Mouse (Mus musculus): ENCODE data around the gene Pla2g4d. TPM values are rescaled to one million over a fixed set of nuclear protein-coding genes. Genes with fewer than 3 reads are reported as not detected.
"Not testable (repeated sequence)": the region's sequence is repeated elsewhere in the genome, so short reads cannot be mapped to it uniquely, and the experiment has no call there.

Gene Pla2g4d
- polyA plus RNA-seq, 1 experiment: not detected

DNA sequence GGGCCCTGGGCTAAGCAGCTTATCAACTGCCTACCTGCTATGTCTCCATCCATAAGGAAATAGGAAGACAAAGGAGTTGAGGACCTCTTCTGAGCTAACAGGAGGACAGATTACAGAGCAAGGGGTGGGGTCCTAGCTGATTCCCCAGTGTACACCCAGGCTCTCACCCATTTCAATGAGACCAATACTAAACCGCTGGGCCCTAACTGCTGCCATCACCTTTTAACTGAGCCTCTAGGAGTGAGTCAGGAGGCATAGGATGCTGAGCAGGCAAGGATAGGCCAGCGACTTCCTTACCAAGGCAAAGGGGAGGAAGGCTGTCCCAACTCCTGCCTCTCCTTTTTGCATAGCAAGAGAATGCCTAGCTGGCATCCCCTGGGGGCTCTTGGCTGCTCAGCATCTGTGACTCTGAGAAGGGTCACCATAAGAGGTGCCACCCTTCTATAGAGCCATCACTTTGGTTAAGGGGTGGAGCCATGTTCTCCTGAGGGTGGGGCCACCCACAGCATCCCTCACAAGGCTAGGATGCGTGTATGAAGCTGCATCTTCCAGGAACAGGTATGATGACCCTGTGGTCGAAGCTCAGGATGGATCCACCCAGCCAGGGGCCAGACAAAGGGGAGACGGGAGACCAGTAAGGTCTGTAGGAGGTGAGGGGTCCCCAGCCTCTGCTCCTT, 46.1 kb downstream of the Pla2g4d start:
- Histone ChIP-seq H3K4me3 (ENCODE audit: low read depth, low read length) (no peak overlapping the region), H3K9me3 (replicated peaks; ENCODE audit: control insufficient read depth, insufficient read depth, low read length, poor library complexity, severe bottlenecking) (no peaks in the 10 kb centered on the region), H3K9ac (ENCODE audit: low read depth, poor library complexity, severe bottlenecking) (no peak overlapping the region), H3K27ac (ENCODE audit: insufficient read depth, low read length) (no peak overlapping the region), H3K36me3 (ENCODE audit: control insufficient read depth, insufficient read depth, low read length, poor library complexity, severe bottlenecking) (no peaks in the 10 kb centered on the region), H3K4me1 (ENCODE audit: control insufficient read depth, insufficient read depth, low read length) (no peaks in the 10 kb centered on the region), H3K27me3 (ENCODE audit: control insufficient read depth, insufficient read depth, low read length, poor library complexity, severe bottlenecking) (0 out of 2 replicates have a peak, but pooled peaks cover 1% of the 10 kb centered on the region)
- TF ChIP-seq CTCF (IDR thresholded peaks at IDR 0.05; ENCODE audit: low read depth, low read length) (no peak), POLR2A (IDR thresholded peaks at IDR 0.05; ENCODE audit: insufficient read depth, low read length) (no peak), EP300 (IDR thresholded peaks at IDR 0.05; ENCODE audit: insufficient read depth, low read depth, low read length) (no peak)

DNA sequence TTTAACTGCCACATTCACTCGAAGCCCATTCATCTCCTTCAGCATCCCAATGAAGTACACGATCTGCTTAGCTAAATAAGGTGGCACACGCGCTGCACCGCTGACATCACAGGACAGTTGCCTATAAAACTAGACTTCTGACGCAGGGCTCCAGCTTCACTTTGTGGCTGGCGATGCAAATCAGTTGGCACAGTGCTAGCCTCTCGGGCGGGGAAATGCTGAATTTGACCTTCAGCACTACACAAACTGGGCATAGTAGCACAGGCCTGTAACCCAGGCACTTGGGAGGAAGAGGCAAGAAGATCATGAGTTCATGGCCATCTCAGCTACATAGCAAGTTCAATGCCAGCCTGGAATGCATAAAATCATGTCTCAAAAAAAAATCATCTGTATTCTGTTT, 50.3 kb downstream of the Pla2g4d start:
- not testable (repeated sequence) for H3K27me3 ChIP-seq (ENCODE audit: control insufficient read depth, insufficient read depth, low read length, poor library complexity, severe bottlenecking); H3K27ac ChIP-seq (ENCODE audit: insufficient read depth, low read length); H3K4me1 ChIP-seq (ENCODE audit: control insufficient read depth, insufficient read depth, low read length); H3K9ac ChIP-seq (ENCODE audit: low read depth, poor library complexity, severe bottlenecking); H3K36me3 ChIP-seq (ENCODE audit: control insufficient read depth, insufficient read depth, low read length, poor library complexity, severe bottlenecking); H3K9me3 ChIP-seq (replicated peaks; ENCODE audit: control insufficient read depth, insufficient read depth, low read length, poor library complexity, severe bottlenecking); H3K4me3 ChIP-seq (ENCODE audit: low read depth, low read length)

DNA sequence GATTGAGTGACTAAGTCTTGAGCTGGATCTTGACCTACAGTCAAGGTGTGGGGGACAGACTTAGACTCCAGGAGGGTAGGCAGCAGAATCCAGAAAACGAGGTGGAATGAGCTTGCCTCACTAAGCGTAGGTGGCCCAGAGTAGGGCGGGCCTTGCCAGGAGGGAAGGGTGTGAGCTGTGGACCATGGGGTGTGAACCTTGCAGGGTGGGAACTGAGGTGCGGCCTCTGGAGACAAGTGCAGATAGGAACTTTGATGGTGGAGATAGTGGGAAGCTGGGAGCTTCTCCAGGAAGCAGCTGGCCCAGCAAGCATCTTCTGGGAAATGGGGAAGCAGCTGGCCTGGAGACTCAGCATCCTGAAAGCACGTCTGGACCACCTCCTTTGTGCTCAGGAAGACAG, 51.2 kb downstream of the Pla2g4d start:
- H3K4me1 ChIP-seq (ENCODE audit: control insufficient read depth, insufficient read depth, low read length): no peaks in the 10 kb centered on the region
- TF ChIP-seq EP300 (IDR thresholded peaks at IDR 0.05; ENCODE audit: insufficient read depth, low read depth, low read length) (no peak), POLR2A (IDR thresholded peaks at IDR 0.05; ENCODE audit: insufficient read depth, low read length) (no peak), CTCF (IDR thresholded peaks at IDR 0.05; ENCODE audit: low read depth, low read length) (no peak)
- no peaks in the 10 kb centered on the region for H3K9me3 ChIP-seq (replicated peaks; ENCODE audit: control insufficient read depth, insufficient read depth, low read length, poor library complexity, severe bottlenecking)

GRCm38 (mm10) chr2:120235947-120236640, 52.9 kb downstream of the Pla2g4d start:
- no peaks in the 10 kb centered on the region for H3K9me3 ChIP-seq (replicated peaks; ENCODE audit: control insufficient read depth, insufficient read depth, low read length, poor library complexity, severe bottlenecking)
- no peaks in the 10 kb centered on the region for H3K4me1 ChIP-seq (ENCODE audit: control insufficient read depth, insufficient read depth, low read length)
- no peak for TF ChIP-seq CTCF (IDR thresholded peaks at IDR 0.05; ENCODE audit: low read depth, low read length)
- no peak overlapping the region for H3K9ac ChIP-seq (ENCODE audit: low read depth, poor library complexity, severe bottlenecking)
- no peaks in the 10 kb centered on the region for H3K36me3 ChIP-seq (ENCODE audit: control insufficient read depth, insufficient read depth, low read length, poor library complexity, severe bottlenecking)
- H3K27me3 ChIP-seq (ENCODE audit: control insufficient read depth, insufficient read depth, low read length, poor library complexity, severe bottlenecking): 0 out of 2 replicates have a peak, but pooled peaks cover 1% of the 10 kb centered on the region
- no peak overlapping the region for H3K27ac ChIP-seq (ENCODE audit: insufficient read depth, low read length)
- no peak overlapping the region for H3K4me3 ChIP-seq (ENCODE audit: low read depth, low read length)

More for the DNA sequence above, 51.2 kb downstream of the Pla2g4d start:
- H3K27me3 ChIP-seq (ENCODE audit: control insufficient read depth, insufficient read depth, low read length, poor library complexity, severe bottlenecking): 0 out of 2 replicates have a peak, but pooled peaks cover 1% of the 10 kb centered on the region
- H3K27ac ChIP-seq (ENCODE audit: insufficient read depth, low read length): no peak overlapping the region
- no peaks in the 10 kb centered on the region for H3K36me3 ChIP-seq (ENCODE audit: control insufficient read depth, insufficient read depth, low read length, poor library complexity, severe bottlenecking)
- H3K9ac ChIP-seq (ENCODE audit: low read depth, poor library complexity, severe bottlenecking): no peak overlapping the region
- no peak overlapping the region for H3K4me3 ChIP-seq (ENCODE audit: low read depth, low read length)

DNA sequence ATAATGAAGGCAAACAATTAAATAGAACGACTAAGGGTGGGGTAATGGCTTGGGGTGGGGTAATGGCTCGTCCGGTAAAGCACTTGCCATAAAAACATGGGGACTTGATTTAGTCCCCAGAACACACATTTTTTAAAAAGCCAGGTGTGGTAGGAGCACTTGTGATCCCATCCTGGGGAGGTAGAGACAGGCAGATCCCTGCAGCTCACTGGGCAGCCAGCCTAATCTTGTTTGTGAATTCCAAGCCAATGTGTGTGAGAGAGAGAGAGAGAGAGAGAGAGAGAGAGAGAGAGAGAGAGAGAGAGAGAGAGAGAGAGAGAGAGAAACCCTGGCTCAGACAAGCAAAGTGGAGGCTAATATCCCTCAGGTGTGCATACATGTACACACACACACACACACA, 53.6 kb downstream of the Pla2g4d start:
- no peaks in the 10 kb centered on the region for H3K36me3 ChIP-seq (ENCODE audit: control insufficient read depth, insufficient read depth, low read length, poor library complexity, severe bottlenecking)
- H3K4me3 ChIP-seq (ENCODE audit: low read depth, low read length): no peak overlapping the region
- no peak overlapping the region for H3K9ac ChIP-seq (ENCODE audit: low read depth, poor library complexity, severe bottlenecking)
- no peak for TF ChIP-seq POLR2A (IDR thresholded peaks at IDR 0.05; ENCODE audit: insufficient read depth, low read length)
- no peaks in the 10 kb centered on the region for H3K9me3 ChIP-seq (replicated peaks; ENCODE audit: control insufficient read depth, insufficient read depth, low read length, poor library complexity, severe bottlenecking)
- H3K27me3 ChIP-seq (ENCODE audit: control insufficient read depth, insufficient read depth, low read length, poor library complexity, severe bottlenecking): no peaks in the 10 kb centered on the region
- no peak overlapping the region for H3K27ac ChIP-seq (ENCODE audit: insufficient read depth, low read length)
- no peaks in the 10 kb centered on the region for H3K4me1 ChIP-seq (ENCODE audit: control insufficient read depth, insufficient read depth, low read length)

GRCm38 (mm10) chr2:120231642-120232041, 57.4 kb downstream of the Pla2g4d start:
- Histone ChIP-seq H3K27me3 (ENCODE audit: control insufficient read depth, insufficient read depth, low read length, poor library complexity, severe bottlenecking) (no peaks in the 10 kb centered on the region), H3K4me1 (ENCODE audit: control insufficient read depth, insufficient read depth, low read length) (no peaks in the 10 kb centered on the region), H3K36me3 (ENCODE audit: control insufficient read depth, insufficient read depth, low read length, poor library complexity, severe bottlenecking) (no peaks in the 10 kb centered on the region), H3K4me3 (ENCODE audit: low read depth, low read length) (no peak overlapping the region), H3K9me3 (replicated peaks; ENCODE audit: control insufficient read depth, insufficient read depth, low read length, poor library complexity, severe bottlenecking) (no peaks in the 10 kb centered on the region), H3K9ac (ENCODE audit: low read depth, poor library complexity, severe bottlenecking) (no peak overlapping the region), H3K27ac (ENCODE audit: insufficient read depth, low read length) (no peak overlapping the region)
- TF ChIP-seq EP300 (IDR thresholded peaks at IDR 0.05; ENCODE audit: insufficient read depth, low read depth, low read length) (no peak), CTCF (IDR thresholded peaks at IDR 0.05; ENCODE audit: low read depth, low read length) (no peak), POLR2A (IDR thresholded peaks at IDR 0.05; ENCODE audit: insufficient read depth, low read length) (no peak)

Other genes starting within 250 kb of the Pla2g4d start
- 24.2 and 24.4 TPM in 2 replicates for gene Ehd4, start 134.6 kb downstream of the Pla2g4d start, polyA plus RNA-seq (2011; ENCODE audit: insufficient read depth, insufficient read length, low read depth, missing spikeins)
- not detected in 2 replicates for gene Pla2g4e, start 43.9 kb downstream of the Pla2g4d start, polyA plus RNA-seq (2011; ENCODE audit: insufficient read depth, insufficient read length, low read depth, missing spikeins)
- gene Pla2g4f, start 25.0 kb upstream of the Pla2g4d start, polyA plus RNA-seq (2011; ENCODE audit: insufficient read depth, insufficient read length, low read depth, missing spikeins): 0.39 TPM in 1 of 2 replicates, not detected in the other
- gene Vps39, start 63.9 kb upstream of the Pla2g4d start, polyA plus RNA-seq (2011; ENCODE audit: insufficient read depth, insufficient read length, low read depth, missing spikeins): 32.5 and 40.9 TPM in 2 replicates
- 8.4 and 9.6 TPM in 2 replicates for gene Ganc, start 114.7 kb upstream of the Pla2g4d start, polyA plus RNA-seq (2011; ENCODE audit: insufficient read depth, insufficient read length, low read depth, missing spikeins)
- 47.5 and 47.6 TPM in 2 replicates for gene Tmem87a, start 114.9 kb upstream of the Pla2g4d start, polyA plus RNA-seq (2011; ENCODE audit: insufficient read depth, insufficient read length, low read depth, missing spikeins)
- not detected in 2 replicates for gene Capn3, start 166.8 kb upstream of the Pla2g4d start, polyA plus RNA-seq (2011; ENCODE audit: insufficient read depth, insufficient read length, low read depth, missing spikeins)

Data from ES-Bruce4 (cell line).